Mouse (Mus musculus): Measurements from ENCODE around the gene Myh14.
A peak's percentile ranks its signal among the peaks of the same experiment; 100 is the strongest.

DNA sequence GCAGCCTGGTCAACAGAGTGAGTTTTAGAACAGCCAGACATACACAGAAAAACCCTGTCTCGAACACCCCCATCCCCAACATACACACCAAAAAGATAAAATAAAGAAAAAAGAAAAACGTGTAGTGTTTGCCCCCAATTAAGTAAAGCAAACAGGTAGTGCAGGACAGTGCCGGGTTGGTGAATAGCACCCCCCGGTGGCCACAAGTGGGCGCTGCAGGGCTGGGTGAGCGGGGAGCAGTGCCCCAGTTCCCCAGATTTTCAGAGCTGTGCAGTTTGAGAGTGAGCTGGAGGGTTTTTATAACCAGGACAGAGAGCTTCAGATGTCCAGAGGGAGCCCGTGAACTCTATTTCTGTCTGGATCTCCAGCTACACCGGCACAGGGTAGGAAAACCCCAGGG lies 28.8 kb downstream of the Myh14 start:
- TF ChIP-seq CTCF (IDR thresholded peaks at IDR 0.05; ENCODE audit: low read depth, low read length) (peak; percentile 58; the same call in 1 of the 2 replicates), POLR2A (IDR thresholded peaks at IDR 0.05; ENCODE audit: borderline replicate concordance, low read depth, low read length) (no peak)
